Mouse (Mus musculus) gastrocnemius, postnatal 14 days (tissue): ENCODE results near the gene Fam84b. TPM values are rescaled to one million over a fixed set of nuclear protein-coding genes. Genes with fewer than 3 reads are reported as not detected.

Source experiments
- total RNA-seq, 2 experiments: library from RNA; stranded (reverse); gene quantifications; 2 replicates each; pipeline ENCODE4 v1.2.3; 2021

The Fam84b gene
- total RNA-seq, 2 experiments from 2014 or later, result 3.7 to 4.0 TPM

Other genes starting within 250 kb of the Fam84b start
- gene A1bg, start 69.2 kb upstream of the Fam84b start, total RNA-seq, result not detected